17 mouse cellular contexts compared by ENCODE assay signal in the genomic region with DNA sequence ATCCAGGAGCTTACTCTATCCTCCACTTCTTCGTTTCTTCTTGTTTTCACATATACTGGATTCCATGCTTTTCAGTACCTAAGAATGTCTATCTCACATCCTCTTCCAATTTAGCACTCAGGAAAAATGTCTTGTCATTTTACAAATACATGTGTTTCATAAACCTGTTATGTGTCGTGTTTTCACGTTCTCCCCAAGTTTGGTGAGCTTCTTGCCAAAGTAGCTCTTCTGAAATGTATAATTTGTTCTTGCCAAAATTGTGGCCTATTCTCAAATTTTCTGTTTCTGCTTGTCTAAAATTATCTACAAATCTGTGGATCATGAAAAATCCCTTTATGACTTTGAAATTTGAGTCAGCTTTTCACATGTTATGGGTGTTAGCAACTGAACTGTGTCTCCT.
"Had no signal": no experiment of that assay in that cellular context is flagged by ENCODE, and none has a peak within 500 bp of the region (broad histone marks: within the 10 kb centered on the region; RNA-seq: fewer than 3 reads in every experiment).

No protein-coding gene starts in this region.

- DNase-seq: left cerebral cortex, postnatal 4 days; liver; liver, embryonic 13.5 days; liver, postnatal 0 days; lung, adult 18-20 months; lung, adult 2 months; lung, embryonic 14.5 days; lung, postnatal 10 days; lung, postnatal 14 days; lung, postnatal 36 days; lung, postnatal 4 days; midbrain, embryonic 14.5 days had no signal

- ATAC-seq: liver, embryonic 12.5 days; liver, postnatal 0 days; lung, postnatal 0 days; midbrain, embryonic 13.5 days; midbrain, embryonic 15.5 days; midbrain, embryonic 16.5 days had no signal
